Mouse (Mus musculus) embryonic facial prominence, embryonic 13.5 days (tissue): ENCODE measurements around the gene Sphk1. TPM values are rescaled to one million over a fixed set of nuclear protein-coding genes. Genes with fewer than 3 reads are reported as not detected.
A peak's percentile ranks its signal among the peaks of the same experiment; 100 is the strongest.

Experiments
- ATAC-seq: fragments of 200-750 bp; cut with Nextera tagmentation; 2 replicates; pipeline ENCODE4 v1.8.0; 2017; ENCODE audit warnings: low read depth; ENCODE audit not compliant: insufficient number of reproducible peaks, insufficient read depth, low FRiP score, low TSS enrichment
- H3K27ac ChIP-seq: fragments of 300-500 bp; sonication (generic); 2 replicates; pipeline ENCODE4 v1.5.1; 2015; ENCODE audit warnings: moderate library complexity, mild to moderate bottlenecking, inconsistent platforms
- H3K27me3 ChIP-seq: fragments of 300-500 bp; sonication (generic); 2 replicates; pipeline ENCODE4 v1.6.1; 2015; ENCODE audit warnings: mild to moderate bottlenecking, inconsistent platforms
- H3K36me3 ChIP-seq: fragments of 300-500 bp; sonication (generic); 2 replicates; pipeline ENCODE4 v1.6.1; 2015; ENCODE audit warnings: mild to moderate bottlenecking, inconsistent platforms
- H3K4me1 ChIP-seq: fragments of 300-500 bp; sonication (generic); 2 replicates; pipeline ENCODE4 v1.6.1; 2015; ENCODE audit warnings: inconsistent platforms
- H3K4me2 ChIP-seq: fragments of 300-500 bp; sonication (generic); 2 replicates; pipeline ENCODE4 v1.6.1; 2015; ENCODE audit warnings: moderate library complexity, mild to moderate bottlenecking, inconsistent platforms
- H3K4me3 ChIP-seq: fragments of 300-500 bp; sonication (generic); 2 replicates; pipeline ENCODE4 v1.5.1; 2015; ENCODE audit warnings: mild to moderate bottlenecking, inconsistent platforms
- H3K9ac ChIP-seq: fragments of 300-500 bp; sonication (generic); 2 replicates; pipeline ENCODE4 v1.6.1; 2015; ENCODE audit warnings: mild to moderate bottlenecking, inconsistent platforms
- H3K9me3 ChIP-seq: fragments of 300-500 bp; sonication (generic); 2 replicates; pipeline ENCODE4 v1.6.1; 2016; ENCODE audit warnings: inconsistent platforms
- WGBS: fragments of 180-500 bp; shearing (Covaris S2); methylation state at CpG from one replicate; pipeline ENCODE4 v1.1.7; 2015; ENCODE audit warnings: mixed read lengths; 5-methylcytosine and 5-hydroxymethylcytosine counted together
- polyA plus RNA-seq: library from polyadenylated mRNA; unstranded; fragments of >200 nt; fragmentation: Nextera tagmentation; extraction: Ambion mirVana; gene quantifications from 2 replicates; pipeline ENCODE4 v1.2.1, GENCODE M21; 2015

Sphk1 gene
- polyA plus RNA-seq, 1 experiment from 2014 or later = 6.1 TPM

- Histone ChIP-seq H3K27ac (no peak overlapping the region), H3K9me3 (no peaks in the 10 kb centered on the region), H3K4me1 (peaks cover 49% of the 10 kb centered on the region), H3K9ac (no peak overlapping the region), H3K4me2 (no peak overlapping the region), H3K27me3 (no peaks in the 10 kb centered on the region), H3K4me3 (no peak overlapping the region), H3K36me3 (no peaks in the 10 kb centered on the region)
- 46% methylated on average over 12 of the region's 12 CpGs for WGBS
- ATAC-seq = no peak
These were observed 42.2 kb downstream of the Sphk1 start for GRCm38 (mm10) chr11:116572756-116573543.

- Histone ChIP-seq H3K9ac (no peak overlapping the region), H3K9me3 (no peaks in the 10 kb centered on the region), H3K4me2 (no peak overlapping the region), H3K4me1 (peaks cover 61% of the 10 kb centered on the region), H3K36me3 (no peaks in the 10 kb centered on the region), H3K27me3 (no peaks in the 10 kb centered on the region), H3K4me3 (no peak overlapping the region), H3K27ac (no peak overlapping the region)
- ATAC-seq = no peak
- WGBS = 58% methylated on average over 6 of the region's 6 CpGs
These were observed 43.8 kb downstream of the Sphk1 start for GRCm38 (mm10) chr11:116574486-116574885.

GRCm38 (mm10) chr11:116574982-116575381 lies 44.3 kb downstream of the Sphk1 start:
- Histone ChIP-seq H3K4me1 (peaks cover 65% of the 10 kb centered on the region), H3K4me3 (no peak overlapping the region), H3K9ac (no peak overlapping the region), H3K27ac (no peak overlapping the region), H3K9me3 (no peaks in the 10 kb centered on the region), H3K4me2 (no peak overlapping the region), H3K27me3 (no peaks in the 10 kb centered on the region), H3K36me3 (no peaks in the 10 kb centered on the region)
- WGBS = 66% methylated on average over 6 of the region's 6 CpGs
- no peak for ATAC-seq

- Histone ChIP-seq H3K27me3 (no peaks in the 10 kb centered on the region), H3K36me3 (no peaks in the 10 kb centered on the region), H3K4me3 (no peak overlapping the region), H3K4me2 (no peak overlapping the region), H3K4me1 (peaks cover 70% of the 10 kb centered on the region), H3K9me3 (no peaks in the 10 kb centered on the region), H3K9ac (no peak overlapping the region), H3K27ac (no peak overlapping the region)
- ATAC-seq = no peak
- 82% methylated on average over 2 of the region's 2 CpGs for WGBS
These were observed 44.7 kb downstream of the Sphk1 start for GRCm38 (mm10) chr11:116575396-116575795.

- H3K27me3 ChIP-seq = no peaks in the 10 kb centered on the region
- peaks cover 53% of the 10 kb centered on the region for H3K4me1 ChIP-seq
- no peak overlapping the region for H3K9ac ChIP-seq
- 92% methylated on average over 3 of the region's 3 CpGs for WGBS
- H3K9me3 ChIP-seq = no peaks in the 10 kb centered on the region
- no peaks in the 10 kb centered on the region for H3K36me3 ChIP-seq
- H3K27ac ChIP-seq = no peak overlapping the region
- H3K4me2 ChIP-seq = 0 out of 2 replicates have a peak overlapping the region, but pooled peaks have one; percentile 86
- H3K4me3 ChIP-seq = no peak overlapping the region
- no peak for ATAC-seq
These were observed 48.6 kb downstream of the Sphk1 start for GRCm38 (mm10) chr11:116579280-116579679.

GRCm38 (mm10) chr11:116580031-116580652 lies 49.4 kb downstream of the Sphk1 start:
- Histone ChIP-seq H3K36me3 (no peaks in the 10 kb centered on the region), H3K9ac (peak overlapping the region; percentile 93), H3K9me3 (no peaks in the 10 kb centered on the region), H3K4me1 (peaks cover 44% of the 10 kb centered on the region), H3K27ac (peak overlapping the region; percentile 74), H3K4me3 (peak overlapping the region; percentile 95), H3K27me3 (no peaks in the 10 kb centered on the region), H3K4me2 (peak overlapping the region; percentile 86)
- WGBS = 20% methylated on average over 10 of the region's 10 CpGs
- no peak for ATAC-seq

- H3K27me3 ChIP-seq = no peaks in the 10 kb centered on the region
- H3K9me3 ChIP-seq = no peaks in the 10 kb centered on the region
- peaks cover 39% of the 10 kb centered on the region for H3K4me1 ChIP-seq
- H3K36me3 ChIP-seq = no peaks in the 10 kb centered on the region
- H3K4me3 ChIP-seq = peak overlapping the region; percentile 95
- H3K9ac ChIP-seq = peak overlapping the region; percentile 93
- under 1% methylated on average over 79 of the region's 91 CpGs for WGBS
- peak overlapping the region; percentile 74 for H3K27ac ChIP-seq
- H3K4me2 ChIP-seq = peak overlapping the region; percentile 86
- peak; percentile 61 for ATAC-seq
These were observed 50.1 kb downstream of the Sphk1 start for GRCm38 (mm10) chr11:116580711-116581375.

GRCm38 (mm10) chr11:116581376-116581814 lies 50.7 kb downstream of the Sphk1 start, which contains the start of gene Ube2o:
Gene Ube2o (minus strand): TSS chr11:116581447.
- H3K9ac ChIP-seq = peak within 1 kb of the TSS; percentile 93
- H3K9me3 ChIP-seq = no peaks in the 10 kb centered on the region
- no peaks in the 10 kb centered on the region for H3K36me3 ChIP-seq
- WGBS = 2% methylated on average over 31 of the region's 51 CpGs
- peak within 1 kb of the TSS; percentile 95 for H3K4me3 ChIP-seq
- H3K4me2 ChIP-seq = peak within 1 kb of the TSS; percentile 86
- peak within 1 kb of the TSS; percentile 74 for H3K27ac ChIP-seq
- H3K27me3 ChIP-seq = no peaks in the 10 kb centered on the region
- peak; percentile 68 for ATAC-seq
- peaks cover 39% of the 10 kb centered on the region for H3K4me1 ChIP-seq

- Histone ChIP-seq H3K4me1 (peaks cover 18% of the 10 kb centered on the region), H3K4me2 (no peak overlapping the region), H3K4me3 (no peak overlapping the region), H3K36me3 (no peaks in the 10 kb centered on the region), H3K9me3 (no peaks in the 10 kb centered on the region), H3K9ac (no peak overlapping the region), H3K27me3 (peaks cover 7% of the 10 kb centered on the region; the same call in 1 of the 2 replicates), H3K27ac (peak overlapping the region; percentile 33; the same call in 1 of the 2 replicates)
- ATAC-seq = no peak
- 76% methylated on average over 6 of the region's 6 CpGs for WGBS
These were observed 55.0 kb downstream of the Sphk1 start for GRCm38 (mm10) chr11:116585682-116586081.
